Mouse (Mus musculus) induced T-regulatory cell, adult 2 months (primary cell): ENCODE results near the gene Ireb2.
"Not testable (repeated sequence)": the region's sequence is repeated elsewhere in the genome, so short reads cannot be mapped to it uniquely, and the experiment has no call there.

Experiments used
- DNase-seq: peaks from one replicate; pipeline ENCODE4 v3.0.0-alpha.2; 2012; ENCODE audit warnings: low read depth

Gene Ireb2

DNA sequence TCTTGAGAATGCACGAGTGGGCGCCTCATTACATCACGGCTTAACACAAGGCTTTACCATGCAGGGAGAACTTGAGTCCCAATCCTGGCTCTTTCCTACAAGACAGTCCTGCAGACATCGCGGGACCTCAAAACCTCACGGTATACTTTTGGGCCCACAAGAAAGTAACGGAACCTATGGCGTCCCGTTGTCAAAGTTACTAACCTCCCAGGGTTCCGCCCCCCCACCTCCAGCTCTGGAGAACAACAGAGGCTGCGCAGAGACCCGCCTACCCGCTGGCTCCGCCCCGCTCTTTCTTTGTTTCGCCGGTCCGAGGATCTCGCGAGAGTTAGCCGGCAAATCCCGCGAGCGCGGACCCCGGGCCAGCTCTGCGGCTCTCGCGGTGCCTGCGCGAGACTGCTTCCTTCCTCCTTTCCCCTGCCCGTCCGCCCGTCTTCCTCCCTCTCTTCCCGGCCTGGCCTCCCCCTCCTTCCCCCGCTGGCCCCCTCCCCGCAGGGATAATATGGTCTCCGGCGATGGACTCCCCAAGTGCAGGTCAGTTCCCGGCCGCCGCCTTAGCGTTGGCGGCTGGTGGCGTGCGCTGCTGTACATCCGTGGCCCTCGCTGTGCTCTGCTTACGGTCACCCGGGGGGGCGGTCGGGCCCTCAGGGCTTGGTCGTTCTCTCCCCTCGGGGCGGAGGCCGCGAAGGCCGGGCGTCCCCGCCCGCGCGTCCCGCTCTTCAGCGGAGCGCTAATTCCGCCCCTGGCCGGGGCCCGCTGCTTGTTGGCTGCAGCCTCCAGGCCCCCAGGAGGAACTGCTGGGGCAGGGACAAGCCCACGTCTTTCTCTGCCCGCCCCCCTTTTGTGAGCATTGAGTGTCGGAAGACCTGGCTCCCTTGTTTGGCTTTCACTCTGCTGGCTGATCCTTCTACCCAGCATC, at the start of gene Ireb2:
Ireb2 (plus strand) TSS at position 427 of the 919 bp plus-strand sequence.
- peak; percentile 99 for DNase-seq

DNA sequence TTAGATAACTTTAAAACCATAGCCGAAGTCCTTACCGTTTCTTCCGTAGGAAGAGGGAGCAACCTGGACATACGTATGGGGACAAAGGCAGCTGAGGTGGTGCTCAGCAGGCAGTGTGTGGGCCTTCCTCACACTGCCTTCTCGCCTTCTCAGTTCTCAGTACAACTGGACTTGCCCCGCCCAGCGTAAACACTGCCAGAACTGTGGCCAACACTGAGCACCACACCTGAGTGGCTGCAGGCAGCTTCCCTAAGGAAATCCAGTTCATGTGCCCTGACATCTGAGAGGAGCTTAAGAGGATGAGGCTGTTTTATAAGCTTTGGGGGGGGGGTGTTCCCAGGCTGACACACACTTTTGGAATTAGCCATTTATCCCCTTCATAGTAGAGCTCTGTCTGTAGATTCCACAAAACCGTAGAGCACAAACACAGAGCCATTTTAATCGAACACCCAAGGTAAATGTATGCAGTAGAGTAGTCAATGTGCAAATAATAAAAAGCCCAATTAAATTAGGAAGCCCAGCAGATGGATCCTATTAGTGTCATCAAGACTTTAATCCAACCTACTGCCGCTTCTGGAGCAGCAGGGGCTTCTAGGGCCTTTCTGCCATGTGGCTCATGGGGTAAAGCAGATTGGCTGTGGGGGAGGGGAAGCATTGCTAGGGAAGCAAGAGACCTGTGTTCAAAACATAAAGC, 46.9 kb upstream of the Ireb2 start:
- DNase-seq, result no peak

DNA sequence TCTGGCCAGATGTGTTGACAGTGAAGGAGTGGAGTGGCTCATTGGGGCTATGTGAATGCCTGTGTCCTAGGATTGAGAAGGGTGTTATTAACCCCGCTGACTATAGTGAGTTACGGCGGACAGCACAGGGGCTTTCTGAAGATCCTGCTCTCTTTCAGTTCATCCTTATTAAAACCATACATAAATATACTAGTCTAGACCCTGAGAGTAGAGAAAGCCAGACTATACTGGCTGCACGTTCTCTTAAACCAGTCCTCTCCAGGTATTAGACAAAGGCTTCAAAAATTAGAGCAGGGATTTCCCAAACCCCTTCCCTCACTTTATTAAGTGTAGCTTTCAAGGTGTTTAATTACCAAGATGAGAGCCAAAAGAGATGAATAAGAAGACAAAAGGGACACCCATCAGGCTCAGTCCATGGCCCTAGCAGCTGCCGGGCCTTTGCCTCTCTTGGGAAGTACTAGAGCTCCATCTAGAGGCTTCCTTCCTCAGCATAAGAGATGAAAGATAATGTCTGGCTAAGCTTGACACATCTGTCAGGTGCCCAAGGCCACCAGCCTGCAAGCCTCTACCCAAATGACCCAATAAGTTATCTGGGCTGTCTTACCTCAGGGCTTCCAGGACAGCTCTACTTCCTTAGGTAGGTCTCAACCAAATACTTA, 42.0 kb upstream of the Ireb2 start:
- peak; percentile 54 for DNase-seq

DNA sequence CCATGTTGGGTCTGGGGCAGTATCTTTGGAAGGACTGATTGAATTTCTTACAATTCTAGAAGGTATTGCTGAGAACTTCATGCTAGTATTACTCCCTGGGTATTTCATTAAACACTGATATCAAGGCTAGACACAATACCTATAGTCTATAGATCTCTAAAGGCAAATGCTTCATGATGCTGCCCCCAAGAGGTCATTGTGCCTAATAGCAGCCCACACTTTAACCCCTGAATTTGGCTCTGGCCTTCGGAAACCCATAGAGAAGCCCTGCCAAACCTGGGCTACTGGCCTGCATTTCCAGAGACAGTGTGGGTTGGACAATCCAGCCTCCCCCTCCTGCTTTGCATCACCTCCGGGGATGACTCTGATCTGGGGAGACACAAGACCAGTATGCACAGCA, 33.8 kb upstream of the Ireb2 start:
- peak; percentile 40 for DNase-seq

DNA sequence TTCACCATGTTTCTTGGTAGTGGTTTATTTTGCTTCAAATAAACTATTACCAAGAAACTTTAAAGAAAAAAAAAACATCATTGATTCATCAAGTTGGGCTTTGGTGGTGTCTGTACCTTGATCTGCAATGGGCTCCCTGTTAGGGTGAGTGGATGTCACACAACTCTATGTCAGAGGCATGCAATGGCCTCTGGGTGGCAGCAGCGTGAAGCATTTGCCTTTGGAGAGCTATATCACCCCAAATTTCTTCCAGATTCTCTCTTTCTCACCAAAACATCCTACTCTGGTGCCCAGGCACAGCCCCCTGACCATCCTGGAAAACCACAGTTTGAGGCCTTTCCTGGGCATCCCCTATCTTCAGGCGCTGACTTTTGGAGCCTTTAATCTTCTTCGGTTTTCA, 33.0 kb upstream of the Ireb2 start:
- peak; percentile 65 for DNase-seq

DNA sequence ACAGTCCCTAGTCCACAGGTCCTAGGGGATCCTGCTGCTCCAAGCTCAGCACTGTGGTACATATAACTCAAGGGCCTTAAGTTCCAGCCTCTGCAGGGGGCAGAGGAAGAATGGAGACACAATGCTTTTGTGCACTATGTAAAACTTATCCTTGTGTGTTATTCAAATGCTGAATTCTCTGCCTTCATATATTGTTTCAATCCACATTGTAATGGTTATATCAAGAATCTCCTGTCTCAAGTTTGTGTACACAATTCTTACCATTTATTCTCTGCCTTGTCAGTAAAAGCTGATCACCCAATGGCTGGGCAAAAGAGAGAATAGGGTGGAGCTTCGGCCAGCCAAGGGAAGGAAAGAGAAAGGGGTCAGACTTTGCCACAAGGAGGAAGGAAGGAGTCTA, 29.8 kb upstream of the Ireb2 start:
- no peak for DNase-seq

DNA sequence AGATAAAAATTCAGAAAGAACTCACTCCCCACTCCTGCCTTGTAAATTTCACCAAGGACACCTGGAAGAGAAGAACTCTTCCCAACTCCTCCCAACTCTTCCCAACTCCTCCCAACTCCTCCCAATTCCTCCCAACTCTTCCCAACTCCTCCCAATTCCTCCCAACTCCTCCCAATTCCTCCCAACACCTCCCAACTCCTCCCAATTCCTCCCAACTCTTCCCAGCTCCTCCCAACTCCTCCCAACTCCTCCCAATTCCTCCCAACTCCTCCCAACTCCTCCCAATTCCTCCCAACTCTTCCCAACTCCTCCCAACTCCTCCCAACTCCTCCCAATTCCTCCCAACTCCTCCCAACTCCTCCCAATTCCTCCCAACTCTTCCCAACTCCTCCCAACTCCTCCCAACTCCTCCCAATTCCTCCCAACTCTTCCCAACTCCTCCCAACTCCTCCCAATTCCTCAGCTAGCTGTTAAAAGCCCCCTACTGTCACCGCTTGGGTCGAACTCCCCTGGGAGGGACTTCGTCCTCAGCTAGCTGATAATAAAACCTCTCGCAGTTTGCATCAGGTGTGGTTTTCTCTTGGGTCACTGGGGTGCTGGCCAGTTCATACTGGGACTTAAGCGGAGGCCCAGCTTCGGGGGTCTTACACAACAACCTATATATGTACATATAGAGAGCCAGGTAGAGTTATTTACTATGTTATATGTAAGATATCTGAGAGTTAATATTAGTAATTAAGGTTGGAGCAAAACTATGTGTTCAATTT, 27.5 kb upstream of the Ireb2 start:
- not testable (repeated sequence) for DNase-seq

DNA sequence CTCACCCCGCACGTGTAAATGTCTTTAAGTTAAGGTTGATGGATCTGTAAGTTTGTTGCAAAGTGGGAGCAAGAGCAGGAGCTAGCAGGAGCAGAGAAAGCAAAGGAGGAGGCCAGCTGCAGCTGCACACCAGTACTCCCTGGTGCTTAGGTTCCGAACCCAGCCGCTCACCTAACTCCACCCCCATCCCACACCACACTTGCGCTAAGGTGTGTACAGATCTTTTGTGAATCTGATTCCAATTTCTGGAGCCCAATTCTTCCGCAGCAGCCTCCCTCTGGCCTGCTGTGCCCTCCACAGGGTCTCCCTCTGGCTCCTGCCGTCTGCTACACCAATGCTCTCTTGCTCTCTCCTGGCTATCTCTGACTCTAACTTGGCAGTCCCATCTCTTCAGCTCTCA, 25.8 kb upstream of the Ireb2 start:
- DNase-seq, result no peak

DNA sequence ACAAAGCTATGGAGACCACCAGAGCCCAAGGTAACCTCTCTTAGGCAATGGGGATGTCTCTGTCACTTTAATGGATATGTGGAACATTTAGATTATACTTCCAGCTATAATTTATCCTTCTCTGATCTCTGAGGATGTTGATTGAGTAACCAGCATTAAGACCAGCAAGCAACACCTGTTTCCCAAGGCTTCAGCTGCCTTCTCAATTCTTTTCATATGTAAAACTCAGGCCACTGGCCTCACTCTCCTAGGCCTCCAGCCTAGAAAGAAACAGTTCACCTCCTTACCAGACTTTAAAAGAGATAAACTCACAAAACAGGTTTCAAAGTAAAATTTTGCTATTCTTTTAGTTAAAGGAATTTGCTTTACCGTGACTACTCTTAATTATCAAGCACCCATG, 23.4 kb upstream of the Ireb2 start:
- no peak for DNase-seq

DNA sequence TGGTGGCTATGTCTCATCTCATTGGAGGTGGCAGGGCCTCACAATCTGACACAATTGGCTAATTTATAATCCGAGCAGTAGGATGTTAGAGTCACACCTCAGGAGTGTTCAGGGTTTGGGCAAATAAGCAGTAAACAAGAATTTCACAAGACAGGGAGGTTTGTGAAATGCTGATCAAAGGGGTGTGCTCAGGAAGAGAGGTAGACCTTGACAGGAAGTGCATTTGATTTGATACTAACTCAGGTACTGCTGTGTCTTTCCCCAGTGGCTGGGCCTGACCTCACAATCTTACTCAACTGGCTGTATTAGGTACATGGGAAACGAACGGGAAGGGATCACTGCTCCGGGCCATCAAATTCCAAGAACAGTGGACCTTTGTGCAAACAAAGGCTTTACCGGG, 21.3 kb upstream of the Ireb2 start:
- DNase-seq, result peak; percentile 29

DNA sequence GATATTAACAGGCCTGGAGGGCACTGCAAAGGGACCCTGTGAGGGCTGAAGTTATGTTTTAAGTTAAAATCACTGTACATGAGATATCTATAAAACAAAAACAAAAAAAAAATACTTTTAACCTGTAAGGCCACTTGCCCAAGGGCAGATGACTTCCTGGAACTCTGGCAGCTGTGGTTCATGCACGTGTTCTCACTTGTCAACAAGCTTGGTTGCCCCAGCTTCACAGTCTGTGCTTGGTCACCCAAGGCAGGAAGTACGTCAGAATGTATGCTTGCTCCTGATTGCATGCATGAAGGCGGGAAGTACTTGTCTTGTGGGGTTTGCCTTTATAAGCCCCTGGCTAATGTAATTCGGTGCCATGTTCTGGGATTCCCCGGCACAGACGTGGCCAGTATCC, 19.7 kb upstream of the Ireb2 start:
- DNase-seq, result peak; percentile 39

DNA sequence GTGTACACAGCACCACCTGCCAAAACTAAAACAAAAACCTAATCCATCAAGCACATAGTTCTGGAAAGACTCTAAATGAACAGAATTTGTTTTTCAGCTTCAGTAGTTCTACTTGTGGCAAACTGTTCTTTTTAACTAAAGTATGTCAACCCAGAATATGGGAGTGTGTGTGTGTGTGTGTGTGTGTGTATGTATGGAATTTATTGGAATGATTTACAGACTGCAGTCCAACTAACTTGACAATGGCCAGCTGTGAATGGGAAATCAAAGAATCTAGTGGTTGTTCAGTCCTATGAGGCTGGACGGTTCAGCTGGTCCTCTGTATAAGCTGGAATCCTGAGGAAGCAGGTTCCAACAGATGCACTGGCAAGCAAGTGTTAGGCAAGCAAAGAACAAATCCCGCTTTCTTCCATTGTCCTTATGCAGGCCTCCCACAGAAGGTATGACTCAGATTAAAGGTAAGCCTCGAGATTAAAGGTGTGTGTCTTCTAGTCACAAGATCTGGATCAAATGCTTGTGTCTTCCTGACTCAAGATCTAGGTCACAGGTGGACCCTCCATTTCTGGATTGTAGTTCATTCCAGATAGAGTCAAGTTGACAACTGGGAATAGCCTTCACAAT, 18.9 kb upstream of the Ireb2 start:
- no peak for DNase-seq

DNA sequence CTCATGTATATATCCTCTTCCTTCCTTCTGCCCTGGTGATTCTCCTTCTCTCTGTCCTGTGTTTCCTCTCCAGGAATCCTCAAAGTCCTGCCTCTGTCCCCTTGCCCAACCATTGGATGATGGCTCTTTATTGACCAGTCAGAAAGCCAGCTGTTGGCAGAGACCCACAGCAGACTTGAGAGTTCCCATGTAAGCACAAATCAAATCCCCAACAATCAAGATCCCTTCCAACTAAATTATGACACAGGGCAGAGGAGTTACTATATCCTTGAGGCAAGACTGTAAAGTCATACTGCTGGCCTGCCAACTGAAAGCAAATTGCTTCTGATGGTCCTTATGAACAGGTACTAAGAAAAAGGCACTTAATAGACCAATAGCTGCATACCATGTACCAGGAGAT, 15.4 kb upstream of the Ireb2 start:
- DNase-seq, result no peak

DNA sequence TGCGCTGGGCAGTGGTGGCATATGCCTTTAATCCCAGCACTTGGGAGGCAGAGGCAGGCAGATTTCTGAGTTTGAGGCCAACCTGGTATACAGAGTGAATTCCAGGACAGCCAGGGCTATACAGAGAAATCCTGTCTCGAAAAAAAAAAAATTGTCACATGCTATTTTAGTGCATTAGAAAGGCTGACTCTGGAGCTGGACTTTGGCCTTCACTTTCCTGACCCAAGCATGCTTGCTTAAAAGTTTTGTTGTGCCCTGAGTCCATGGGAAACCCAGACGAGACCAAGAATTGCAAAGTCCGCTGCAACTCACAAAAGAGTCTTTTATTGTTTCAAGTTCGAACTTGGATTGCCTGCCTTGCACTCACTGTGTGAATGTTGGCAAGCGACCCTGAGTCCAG, 10.6 kb upstream of the Ireb2 start:
- DNase-seq, result not testable (repeated sequence)

DNA sequence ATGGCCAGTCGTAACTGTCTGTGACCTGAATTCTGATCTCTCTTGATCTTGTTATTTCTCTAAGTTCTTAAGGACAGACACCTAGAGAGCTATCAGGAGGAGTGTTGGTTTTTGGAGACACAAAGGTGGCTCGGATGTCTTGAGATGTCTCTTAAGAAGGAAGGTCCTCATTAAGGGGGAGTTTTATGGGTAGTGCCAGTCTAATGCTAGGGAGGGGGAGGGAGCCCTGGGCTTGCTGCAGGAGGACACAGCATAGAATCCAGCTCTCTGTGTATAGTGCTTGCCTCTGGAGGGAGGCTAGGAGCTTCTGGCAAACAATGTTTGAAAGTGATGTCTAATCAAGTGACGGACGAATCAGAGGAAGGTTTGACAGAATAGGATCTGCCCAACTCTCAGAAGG, 10.0 kb upstream of the Ireb2 start:
- no peak for DNase-seq

DNA sequence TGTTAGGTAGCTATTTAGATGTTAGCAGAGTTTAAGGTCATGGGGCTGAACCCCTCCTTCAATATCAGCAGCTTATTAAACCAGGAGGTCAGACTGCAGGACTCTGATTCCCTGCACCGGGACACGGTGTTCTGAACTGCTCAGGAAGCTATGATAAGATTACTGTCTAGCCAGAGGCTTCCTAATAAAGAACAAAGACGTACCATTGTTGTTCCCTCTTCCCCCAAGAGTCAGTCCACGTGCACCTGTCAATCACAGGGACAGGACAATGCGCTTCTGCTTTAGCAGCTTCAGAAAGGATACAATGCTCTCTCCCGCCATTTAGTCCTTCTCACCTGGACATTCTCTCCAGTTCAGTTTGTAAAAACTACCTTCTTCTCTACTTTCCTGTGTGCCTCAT, 8.0 kb upstream of the Ireb2 start:
- no peak for DNase-seq

DNA sequence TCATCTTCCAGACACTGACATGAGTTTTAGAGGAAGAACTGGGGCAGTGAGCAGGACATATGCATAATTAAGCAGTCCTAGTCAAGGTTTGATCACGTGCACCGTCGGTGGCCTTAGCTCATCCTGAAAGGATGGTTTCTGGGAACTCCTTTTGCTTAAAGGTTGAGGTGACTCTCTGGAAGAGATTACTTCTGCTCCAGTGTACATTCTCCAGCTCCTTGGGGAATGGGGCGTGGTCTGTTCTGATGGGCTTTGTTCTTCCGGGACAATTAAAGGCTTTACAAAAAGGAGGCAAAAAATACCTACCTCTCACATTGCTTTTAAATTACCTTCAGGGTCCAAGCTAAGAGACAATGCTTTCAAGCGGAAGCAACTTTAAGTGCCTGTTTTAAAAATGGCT, 7.5 kb upstream of the Ireb2 start:
- DNase-seq, result no peak

DNA sequence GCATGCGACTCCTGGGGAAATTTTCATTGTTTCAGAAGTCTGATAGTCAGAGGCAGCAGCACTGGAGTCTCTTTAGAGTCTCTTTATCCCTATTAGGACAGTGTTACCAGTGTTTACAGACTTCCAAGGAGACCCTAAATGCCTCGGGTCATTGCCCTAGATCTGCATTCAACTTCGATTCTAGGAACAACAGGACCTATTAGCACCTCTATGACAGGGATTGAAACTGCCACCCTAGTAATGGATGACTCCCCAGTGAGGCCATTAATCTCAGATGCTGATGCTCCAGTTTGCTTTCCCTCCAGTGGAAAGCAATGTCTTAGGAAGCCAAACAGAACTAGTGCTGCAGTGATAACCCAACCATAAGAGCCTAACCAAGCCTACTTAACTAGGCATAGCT, 6.1 kb upstream of the Ireb2 start:
- DNase-seq, result no peak

DNA sequence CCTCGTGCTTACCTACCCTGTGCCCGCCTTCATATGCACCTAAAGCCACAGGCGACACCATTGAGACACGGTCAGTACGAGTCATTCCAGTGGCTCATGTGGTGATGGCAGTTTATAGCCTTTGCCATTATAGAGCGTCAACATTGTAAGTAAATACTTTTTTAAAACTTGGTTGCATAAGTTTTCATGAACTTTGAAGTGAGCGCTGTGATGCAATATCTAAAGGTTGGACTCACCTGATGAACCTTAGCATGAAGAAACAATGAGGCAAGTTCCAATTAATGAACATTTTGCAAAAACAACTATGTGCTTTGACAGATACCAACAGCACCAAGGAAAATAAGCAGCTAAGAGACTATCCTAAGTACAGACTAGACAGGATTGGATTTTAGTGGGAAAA, 3.1 kb upstream of the Ireb2 start:
- DNase-seq, result no peak

DNA sequence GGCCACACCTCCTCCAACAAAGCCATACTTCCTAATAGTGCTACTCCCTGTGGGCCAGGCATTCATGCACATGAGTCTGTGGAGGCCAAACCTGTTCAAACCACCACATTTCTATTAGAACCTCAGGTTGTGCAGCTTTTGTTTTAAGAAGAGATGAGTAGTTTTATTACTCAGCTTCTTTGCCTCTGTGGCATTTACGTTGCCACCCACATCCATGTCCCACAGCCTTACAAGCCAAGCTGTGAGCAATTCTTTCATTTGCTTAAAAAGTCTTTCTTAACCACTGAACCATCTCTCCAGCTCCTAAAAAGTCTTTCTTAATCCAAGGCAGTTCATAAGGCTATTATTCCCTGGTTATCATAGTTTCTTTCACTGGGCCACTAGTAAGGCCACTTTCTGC, 15.2 kb downstream of the Ireb2 start:
- DNase-seq, result no peak

DNA sequence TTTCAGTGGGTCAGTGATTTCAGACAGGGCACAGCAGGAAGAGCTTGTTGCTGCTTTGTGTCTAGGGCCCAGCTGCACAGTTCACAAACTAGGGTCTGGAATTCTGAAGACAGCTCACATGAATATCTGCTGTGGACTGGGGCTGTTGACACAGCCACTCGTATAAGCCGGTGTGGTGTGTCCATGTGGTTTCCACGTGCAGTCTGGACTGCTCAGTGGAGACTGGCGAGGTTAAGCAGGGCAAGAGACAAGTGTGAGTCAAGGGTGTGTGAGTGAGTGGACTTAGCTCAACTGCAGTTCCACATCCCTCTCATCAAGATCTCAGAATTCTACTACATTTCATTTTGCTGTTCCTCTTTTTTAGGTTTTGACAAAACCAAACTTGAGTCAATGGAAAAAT, 28.5 kb downstream of the Ireb2 start:
- DNase-seq, result no peak

DNA sequence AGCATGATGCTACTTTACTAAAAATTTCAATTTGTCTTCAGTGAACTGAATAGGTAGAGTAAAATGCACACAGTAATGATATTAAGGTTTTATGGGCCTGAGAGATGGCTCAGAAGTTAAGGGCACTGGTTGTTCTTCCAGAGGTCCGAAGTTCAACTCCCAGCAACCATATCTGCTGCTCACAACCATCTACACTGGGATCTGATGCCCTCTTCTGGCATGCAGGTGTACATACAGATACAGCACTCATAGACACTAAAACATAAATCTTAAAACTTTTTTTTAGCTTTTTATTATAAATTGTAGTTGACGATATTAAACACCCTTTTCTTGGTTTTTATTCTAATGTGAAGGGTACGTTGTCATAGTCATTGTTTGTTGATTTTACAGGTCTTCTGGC, 33.5 kb downstream of the Ireb2 start:
- DNase-seq, result peak; percentile 26
